Mouse (Mus musculus) megakaryocyte-erythroid progenitor cell, adult 5-6 weeks (primary cell): ENCODE measurements around the gene Erf. TPM values are rescaled to one million over a fixed set of nuclear protein-coding genes. Genes with fewer than 3 reads are reported as not detected.
A peak's percentile ranks its signal among the peaks of the same experiment; 100 is the strongest.
"Not testable (repeated sequence)": the region's sequence is repeated elsewhere in the genome, so short reads cannot be mapped to it uniquely, and the experiment has no call there.

Source experiments
- ATAC-seq: replicated peaks from 2 replicates; pipeline ENCODE4 v1.8.0; 2016; ENCODE audit warnings: mild to moderate bottlenecking, inconsistent platforms; ENCODE audit not compliant: severe bottlenecking, poor library complexity, low FRiP score, low TSS enrichment
- total RNA-seq, 2 experiments: library from RNA; stranded (forward) in 1 of 2; stranded (reverse) in 1 of 2; fragments of 200-1000, 215-1000 nt in 1 of 2; fragments of >200 nt in 1 of 2; fragmentation: Nextera tagmentation in 1 of 2; gene quantifications; 2 replicates each; pipeline ENCODE4 v1.2.3; 2014 to 2017

The Erf gene
- total RNA-seq, 2 experiments from 2014 or later: 8.6 to 18.9 TPM

DNA sequence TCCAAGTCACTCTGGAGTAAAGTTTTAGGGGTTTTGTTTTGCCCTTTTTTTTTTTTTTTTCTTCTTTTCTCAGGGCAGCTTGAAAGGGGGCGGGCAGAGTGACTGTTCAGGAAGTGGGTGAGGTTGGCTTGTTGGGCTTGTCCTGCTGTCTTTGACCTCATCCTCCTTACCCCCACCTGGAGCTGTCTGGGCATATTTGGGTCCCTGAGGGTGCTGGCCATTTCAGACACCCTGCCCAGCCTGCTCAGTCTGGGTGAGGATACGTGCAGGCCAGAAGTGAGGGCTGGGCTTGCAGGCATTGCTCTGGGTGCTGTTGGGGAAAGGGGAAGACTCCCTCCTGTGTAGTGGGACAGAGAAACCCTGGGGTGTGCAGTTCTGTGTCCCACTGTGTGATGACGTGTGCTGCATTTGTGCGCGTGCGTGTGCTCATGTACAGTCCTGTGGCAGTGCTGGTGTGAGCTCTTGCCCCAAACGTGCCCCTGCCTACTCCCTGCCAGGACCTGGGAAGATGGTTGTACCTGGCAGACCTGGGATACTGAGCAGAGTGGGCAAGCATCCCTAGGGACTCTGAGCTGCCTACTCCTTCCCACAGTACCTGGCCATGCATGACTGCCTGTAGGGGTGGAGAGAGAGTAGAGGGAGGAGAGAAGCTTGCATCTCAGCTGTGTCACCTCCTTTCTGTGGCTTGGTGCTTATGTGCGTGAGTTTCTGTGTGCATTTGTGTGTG is 19.1 kb upstream of the Erf start:
- ATAC-seq: no peak

DNA sequence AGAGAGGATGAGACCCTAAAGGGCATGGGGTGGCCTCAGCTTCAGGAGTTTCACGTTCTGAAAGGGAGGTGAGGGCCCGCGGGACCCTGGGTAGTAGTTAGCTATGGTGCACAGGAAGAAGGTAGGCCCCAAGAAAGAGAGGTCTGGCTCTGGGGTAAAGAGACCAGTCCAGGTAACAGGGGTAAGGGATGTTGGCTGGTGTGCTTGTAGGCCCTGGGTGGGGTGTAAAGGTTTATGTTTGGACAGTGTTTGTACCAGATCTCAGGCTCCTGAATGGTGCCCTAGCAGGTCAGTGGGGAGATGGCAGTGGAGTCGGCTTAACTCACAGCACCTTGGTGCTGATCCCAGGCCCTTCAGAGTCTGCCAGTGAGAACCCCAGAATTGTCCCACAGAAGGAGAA is 18.5 kb upstream of the Erf start:
- ATAC-seq: no peak

DNA sequence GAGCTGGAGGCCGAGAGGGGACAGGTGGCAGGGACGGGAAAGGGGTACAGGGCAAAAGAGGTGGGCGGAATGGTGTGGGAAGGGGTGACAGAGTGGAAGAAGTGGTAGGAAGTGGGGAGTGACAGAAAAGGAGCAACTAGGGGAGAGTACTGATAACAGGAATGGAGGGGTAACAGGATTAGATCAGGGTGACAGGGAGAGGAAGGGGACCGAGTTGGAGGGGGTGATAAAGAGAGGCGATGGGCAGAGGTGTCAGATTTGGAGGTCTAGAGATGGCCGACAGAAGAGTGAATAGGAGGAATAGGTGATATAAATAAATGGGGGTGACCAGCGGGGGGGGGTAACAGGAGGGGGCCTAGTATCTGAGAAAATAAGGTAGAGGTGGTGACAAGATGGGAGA is 18.0 kb upstream of the Erf start:
- ATAC-seq: no peak

DNA sequence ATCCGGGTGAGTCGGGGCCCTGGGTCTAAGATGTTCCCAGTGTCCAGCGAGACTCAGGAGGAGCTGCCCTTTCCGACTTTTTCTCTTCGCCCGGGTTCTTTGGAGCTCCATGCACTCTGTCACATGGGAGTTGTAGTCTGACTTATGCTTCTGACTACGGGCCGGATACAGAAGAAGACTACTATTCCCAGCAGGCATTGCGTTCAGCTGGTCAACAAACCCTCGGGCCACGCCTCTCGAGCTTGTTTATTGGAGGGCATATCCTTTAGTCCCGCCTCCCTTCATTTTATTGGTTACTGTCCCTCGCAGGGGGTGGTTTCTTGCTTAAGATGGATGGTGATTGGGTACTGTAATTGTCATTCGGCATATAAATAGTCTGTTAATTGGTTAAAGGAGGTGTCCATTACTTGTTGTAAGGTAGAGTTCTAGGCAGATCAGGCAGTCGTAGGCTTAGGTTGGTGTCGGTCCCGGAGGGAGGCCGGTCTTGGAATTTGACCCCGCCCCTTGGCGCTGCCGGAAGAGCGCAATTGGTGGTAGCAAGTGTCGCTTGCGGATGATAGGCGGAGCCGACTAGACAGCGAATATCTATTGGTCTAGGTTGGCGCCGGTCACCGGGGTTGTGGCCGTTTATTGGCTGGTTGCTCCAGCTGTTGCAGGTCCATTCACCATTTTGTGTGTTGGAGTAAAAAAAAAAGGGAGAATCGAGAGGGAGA is 17.3 kb upstream of the Erf start:
- peak; percentile 79 for ATAC-seq

DNA sequence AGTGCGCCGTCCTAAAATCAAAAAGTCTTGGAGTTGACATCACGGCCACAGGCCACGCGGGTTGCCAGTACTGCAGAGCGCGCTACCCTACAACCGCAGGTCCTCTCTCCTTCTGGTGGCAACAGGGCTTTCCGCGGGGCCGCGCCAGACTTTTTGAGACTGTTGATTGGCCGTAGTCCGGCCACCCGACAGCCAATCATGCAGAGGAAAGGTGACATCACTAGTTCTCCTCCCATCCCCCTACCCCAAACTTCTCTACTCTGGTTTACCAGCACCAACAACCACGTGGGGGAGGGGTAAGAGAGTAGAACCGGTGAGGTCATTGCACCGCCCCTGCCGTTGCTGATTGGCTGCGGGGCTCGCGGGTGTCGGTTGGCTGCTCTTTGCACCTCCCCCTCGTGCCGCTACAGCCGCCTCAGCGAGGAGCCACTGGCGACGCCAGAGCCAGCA is 16.8 kb upstream of the Erf start, which contains the start of gene Cic:
TSS of gene Cic (plus strand) at position 404 of the 450 bp plus-strand sequence.
- ATAC-seq: peak; percentile 79

DNA sequence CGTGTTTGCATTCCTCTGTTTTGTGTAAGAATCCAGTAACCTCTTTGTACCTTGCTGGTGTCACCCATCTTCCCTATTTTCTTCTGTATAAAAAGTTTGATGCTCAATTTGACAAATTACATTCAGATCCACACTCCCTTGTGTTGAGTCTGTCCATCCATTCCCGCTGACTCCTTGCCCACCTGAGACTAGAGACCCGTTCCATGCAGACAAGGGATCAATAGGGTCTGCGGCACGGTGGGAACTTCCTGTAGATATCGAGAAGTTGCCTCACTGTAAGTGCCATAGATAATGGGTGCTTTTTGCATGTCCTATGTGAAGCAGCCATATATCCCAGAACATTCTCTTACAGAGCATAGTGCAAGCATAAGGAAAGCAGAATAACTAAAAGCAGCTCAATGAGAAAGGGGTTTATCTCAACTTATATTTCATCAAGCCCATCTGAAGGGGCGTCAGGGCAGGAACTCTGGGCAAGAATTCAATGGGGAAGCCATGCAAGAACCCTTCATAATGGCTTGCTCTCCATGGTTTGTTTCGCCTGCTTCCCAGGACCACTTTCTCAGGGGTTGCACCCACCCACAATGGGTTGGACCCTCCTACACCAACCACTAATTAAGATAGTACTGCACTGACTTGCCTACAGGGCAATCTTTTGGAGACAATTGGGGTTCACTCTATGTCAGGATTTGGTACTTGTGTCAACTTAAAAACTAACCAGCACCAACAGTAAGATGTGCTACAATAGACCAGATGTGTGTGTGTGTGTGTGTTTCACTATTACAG is 15.8 kb upstream of the Erf start:
- no peak for ATAC-seq

DNA sequence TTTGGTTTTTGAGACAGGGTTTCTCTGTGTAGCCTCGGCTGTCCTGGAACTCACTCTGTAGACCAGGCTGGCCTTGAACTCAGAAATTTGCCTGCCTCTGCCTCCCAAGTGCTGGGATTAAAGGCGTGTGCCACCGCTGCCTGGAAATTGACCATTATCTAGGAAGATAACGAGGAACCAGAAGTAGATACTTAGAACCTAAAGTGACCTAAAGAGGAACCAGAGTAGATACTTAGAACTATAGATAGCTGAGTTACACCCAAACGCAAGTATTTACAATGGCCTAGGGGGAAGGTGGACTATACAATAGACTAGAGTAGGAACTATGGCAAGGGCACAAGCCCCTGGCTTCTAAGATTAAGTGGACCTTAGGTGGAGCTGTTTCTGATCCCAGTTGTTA is 15.2 kb upstream of the Erf start:
- not testable (repeated sequence) for ATAC-seq

DNA sequence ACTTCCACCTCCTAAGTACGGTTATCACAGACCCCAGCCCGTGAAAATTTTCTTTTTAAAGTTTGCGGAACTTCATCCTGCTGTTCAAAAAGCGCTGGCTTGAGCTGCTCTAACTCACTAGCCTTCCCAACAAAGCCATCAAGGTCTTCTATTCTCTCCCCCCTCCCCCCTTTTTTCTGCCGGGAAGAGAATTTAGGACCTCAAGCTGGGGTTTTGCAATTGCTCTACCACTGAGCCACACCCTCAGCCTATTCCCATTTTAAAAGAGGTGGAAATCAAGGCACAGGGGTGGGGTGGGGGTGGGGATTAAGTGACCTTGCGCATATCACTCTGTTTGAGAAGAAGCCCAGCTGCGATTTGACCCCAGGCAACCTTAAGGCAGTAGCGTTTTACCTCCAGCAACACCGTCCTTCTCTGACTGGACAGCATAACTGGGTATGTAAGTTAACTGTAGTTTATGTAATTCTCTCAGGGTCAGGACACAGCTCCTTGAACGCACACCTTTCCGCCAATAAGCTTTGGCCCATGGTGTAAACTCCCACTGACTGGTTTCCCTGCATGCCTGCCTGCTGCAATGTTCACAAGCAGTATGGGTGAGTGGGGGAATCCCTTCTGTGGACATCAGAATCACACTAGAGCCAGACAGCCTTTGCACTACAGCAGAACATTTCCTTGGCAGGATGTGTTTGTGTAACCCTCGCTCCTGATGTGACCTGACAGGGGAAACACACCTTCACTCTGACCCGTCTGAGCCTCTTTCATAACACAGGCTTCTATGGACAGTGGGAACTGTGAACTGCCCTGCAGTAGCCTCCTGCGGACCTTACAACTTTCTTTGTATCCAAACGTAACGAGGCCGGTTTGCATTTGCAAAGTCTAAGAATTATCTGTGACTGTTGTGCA is 13.7 kb upstream of the Erf start:
- ATAC-seq: no peak

DNA sequence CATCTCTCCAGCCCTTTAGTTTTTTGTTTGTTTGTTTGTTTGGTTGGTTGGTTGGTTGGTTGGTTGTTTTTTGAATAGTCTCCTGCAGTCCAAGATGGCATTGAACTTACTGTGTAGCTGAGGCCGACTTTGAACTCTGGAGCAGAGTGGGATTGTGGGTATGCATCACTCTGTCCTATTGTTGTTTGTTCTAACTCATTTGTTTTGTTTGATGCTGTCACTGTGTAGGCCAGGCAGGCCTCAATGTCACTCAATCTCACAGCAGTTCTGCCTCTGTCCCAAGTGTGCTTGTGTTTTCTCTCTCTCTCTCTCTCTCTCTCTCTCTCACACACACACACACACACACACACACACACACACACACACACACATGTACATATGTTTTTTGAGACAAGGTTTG is 11.3 kb upstream of the Erf start:
- no peak for ATAC-seq

DNA sequence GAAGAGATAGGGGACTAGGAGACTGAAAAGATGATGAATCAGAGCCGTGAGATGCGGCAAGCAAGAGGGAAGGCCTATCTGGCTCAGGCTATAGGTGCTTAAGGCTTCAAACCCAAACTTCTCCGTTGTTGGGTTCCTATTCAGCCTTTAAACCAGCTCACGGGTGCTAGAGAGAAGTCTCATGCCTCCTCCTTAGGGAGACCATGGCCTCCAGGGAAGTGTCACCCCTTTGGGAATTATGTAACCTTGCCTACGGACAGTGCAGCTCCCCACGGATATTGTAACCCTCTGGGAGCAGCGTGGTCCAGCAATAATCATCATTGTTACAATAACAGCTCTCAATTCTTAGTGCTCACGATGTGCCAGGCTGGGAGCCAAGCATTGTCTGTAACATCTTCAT is 1.3 kb upstream of the Erf start:
- ATAC-seq: no peak

DNA sequence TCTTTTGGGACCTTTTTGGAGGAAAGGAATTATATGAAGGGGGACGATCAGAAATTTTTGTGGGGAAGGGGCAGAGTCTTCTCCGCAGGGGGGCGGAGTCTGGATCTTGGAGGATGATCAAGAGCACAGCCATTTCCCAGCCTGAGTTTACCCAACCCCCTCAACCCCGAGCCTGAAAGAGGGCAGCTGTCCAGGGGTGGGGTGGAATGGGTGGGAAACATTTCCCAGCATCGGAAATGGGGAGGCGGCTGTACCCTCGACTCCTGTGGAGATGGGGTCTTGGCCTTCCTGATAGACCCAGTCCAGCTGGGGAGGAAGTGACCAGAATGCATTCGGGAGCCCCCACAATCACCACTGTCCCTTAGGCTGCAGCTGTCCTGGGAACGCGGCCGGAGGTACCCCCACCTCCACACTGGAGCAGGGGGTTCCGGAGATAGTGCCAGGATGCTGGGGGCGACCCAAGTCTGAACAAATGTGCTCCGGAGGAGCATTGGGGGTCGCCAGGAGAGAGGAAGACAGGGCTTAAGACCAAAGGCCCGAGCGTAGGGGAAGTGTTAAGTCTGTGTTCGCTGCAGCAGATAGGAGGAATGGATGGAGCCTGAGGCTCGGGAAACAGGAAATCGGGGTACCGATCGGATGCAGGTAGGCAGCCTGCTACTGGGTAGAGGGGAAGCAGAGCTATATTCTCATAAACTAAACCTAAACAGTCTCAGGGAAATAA is 670 bp upstream of the Erf start:
- ATAC-seq: no peak

DNA sequence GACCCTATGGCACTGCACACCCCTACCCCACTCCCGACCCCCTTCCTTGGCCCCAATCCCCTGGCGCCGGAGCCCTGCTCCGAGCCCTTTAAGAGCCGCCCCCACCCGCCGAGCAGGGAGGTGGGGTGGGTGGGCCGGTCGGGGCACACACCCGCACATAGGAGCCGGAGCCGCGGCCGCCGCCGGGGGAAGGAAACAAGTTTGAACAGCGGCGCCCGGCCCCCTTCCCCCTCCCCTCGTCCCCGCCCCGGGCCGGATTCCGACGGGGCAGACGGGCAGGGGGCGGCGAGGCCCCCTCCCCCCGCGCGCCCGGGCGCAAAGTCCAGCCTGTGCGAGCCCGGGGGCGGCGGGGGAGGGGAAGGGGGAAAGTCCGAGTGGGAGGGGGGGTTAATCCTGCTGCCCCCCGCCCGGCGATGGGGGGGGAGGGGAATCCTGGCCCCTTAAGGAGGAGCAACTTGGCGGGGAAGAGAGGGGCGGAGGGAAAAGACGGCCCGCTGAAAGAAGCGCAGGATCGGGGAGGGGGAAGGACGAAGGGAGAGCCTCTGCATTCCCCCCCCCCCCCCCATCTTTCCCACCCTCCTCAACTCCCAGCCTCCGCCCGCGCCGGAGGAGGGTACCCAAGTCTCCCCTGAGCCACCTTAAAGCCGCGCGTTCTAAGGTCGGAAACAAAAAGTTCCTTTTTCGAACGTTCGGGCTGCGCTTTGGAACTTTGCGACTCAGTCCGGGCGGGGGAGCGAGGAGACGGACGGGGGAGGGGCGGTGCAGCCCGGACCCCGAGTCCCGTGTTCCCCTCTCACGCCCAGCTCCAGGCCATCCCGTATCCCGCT is 1.0 kb downstream of the Erf start:
- peak; percentile 33 for ATAC-seq

DNA sequence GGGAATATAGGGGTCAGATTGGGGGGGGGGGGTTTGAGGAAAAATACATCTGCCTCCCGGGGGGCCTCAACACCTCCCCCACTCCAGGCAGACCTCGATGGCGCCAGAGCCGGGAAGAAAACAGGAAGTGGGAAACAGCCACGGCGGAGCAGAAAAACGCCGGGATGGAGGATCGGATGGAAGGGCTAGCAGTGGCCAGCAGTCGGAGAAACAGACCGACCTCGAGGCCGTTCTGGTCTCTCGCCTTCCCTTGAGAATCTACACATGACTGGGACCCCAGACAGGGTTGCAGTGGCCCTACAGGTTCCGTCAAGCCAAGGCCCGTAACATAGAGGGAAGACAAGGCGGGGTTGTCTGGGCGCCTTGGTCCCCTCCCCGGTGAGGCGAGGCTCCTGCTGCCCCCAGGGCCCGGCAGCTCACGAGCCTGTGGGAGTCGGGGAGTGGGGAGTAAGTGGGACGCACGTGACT is 1.7 kb downstream of the Erf start:
- ATAC-seq: peak; percentile 28; the same call in 1 of the 2 replicates

DNA sequence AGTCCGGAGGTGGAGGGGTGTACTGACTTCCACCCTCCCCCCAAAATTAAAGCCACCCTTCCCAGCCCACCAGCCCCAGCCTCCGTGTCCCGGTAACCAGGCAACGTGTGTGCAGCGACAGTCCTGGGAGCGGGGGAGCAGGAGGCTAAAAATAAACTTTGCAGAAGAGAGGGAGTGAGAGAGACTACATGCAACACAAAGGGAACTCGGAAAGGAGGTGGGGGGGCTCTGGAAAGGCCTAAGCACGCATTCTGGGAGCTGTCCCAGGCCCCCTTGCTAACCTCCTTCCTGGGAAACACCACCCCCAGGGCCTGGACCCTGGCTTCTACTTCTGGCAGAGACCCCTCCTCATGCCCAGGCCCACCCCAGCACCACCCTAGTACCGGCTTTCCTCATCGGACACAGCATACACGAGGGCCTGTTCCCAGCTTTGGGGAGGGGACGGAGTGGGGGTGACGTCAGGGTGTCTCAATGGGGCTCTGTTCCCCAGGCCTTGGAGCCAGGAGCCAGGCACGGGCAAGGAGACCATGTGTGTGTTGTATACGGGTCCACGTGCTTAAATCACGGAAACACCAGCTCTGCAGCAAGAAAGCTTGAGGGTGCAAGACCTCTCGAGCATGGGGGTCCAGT is 2.4 kb downstream of the Erf start:
- no peak for ATAC-seq

DNA sequence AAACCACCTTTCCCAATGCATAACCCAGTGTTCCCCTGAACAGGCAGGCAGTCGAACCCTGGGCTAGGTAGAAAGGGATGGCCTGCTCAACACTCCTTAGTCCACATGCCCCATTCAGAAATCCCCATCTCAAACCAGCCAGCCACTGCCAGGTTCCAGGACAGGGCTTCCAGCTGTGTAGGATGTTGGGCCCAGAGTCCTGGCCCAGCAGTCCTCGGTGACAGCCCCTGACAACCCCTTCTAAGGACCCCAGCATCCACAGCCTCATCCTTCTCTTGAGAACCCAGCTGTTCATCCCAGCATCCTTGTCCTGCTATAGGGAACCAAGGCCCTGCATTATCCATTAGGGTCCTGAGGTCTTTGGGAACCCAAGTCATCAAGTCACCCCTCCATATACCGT is 3.1 kb downstream of the Erf start:
- ATAC-seq: no peak

DNA sequence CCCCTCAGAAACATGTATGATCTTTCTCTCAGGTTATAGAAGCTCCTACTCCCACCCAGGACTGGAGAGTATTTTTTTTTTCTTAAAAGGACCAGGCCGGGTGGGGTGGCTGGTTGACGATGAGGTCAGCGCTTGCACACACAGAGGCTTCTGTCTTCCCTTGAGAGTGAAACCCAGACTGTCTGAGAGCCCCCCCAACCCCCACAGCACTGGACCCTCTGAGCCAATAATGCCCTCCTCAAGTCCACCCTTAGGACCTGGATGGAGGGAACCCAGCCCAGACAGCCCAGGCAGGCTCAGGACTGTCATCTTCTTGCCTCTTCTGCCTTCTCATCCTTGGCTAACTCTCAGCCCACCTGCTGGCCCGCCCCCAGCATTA is 3.8 kb downstream of the Erf start:
- ATAC-seq: no peak

DNA sequence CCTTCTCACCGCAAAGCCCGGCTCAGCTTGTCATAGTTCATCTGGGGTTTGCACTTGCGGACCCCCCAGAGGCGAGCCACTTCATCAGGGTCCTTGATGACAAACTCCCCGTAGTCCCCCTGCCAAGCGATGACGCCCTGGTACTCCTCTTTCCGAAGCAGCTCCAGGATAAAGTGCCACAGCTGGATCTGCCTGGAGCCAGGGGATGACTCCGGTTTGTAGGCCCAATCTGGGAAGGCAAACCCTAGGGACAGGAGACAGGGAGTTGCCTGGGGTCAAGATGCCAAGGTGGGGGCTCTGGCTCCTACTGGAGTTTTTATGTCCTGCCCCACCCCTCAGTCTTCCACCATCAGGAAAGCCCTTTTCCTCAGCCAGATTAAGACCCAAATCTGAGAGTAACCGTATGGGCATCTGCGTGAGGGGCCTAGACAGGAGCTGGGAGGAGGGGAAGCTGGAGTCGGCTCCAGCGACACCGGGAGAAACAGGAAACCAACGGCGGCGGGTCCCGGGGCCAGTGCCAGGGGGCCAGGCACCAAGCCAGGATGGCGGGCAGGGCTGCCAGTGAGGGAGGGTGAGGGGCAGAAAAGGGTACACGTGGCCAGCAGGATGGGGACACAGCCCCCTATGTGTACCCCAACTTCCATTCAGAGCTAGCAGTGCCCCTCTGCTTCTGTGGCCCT is 4.3 kb downstream of the Erf start:
- ATAC-seq: no peak
